Mouse (Mus musculus) liver, embryonic 14.5 days (tissue): ENCODE data around the gene Nrxn3.

ENCODE experiments used
- CTCF ChIP-seq: IDR thresholded peaks from 2 replicates; pipeline ENCODE4 v1.5.1; 2016; ENCODE audit warnings: antibody characterized with exemption, low read depth, control low read depth
- EP300 ChIP-seq: IDR thresholded peaks from 2 replicates; pipeline ENCODE4 v1.6.1; 2016; ENCODE audit warnings: antibody characterized with exemption, low read depth

DNA sequence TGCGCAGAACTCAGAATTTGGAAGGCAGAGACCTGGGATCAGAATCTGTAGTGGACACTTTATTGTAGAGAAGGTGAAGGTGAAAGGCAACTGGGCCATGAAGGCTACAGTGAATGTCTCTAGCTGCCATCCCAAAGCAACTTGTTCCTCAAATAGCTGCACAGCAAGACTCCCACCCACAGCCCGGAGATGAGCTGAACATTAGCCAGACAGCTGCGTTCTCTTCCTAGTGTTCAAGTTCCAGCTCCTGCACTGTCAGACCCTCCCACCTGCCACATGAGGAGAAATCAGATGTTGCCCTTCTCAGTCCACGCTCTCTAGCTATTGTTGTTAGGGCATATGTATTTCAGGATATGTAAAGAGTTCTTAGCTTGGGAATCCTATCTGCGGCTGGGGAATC, 94.2 kb downstream of the Nrxn3 start:
- TF ChIP-seq CTCF (no peak), EP300 (no peak)
